Mouse (Mus musculus) embryonic fibroblast, embryonic 13.5 days (primary cell): ENCODE measurements around the gene Porcn.

Experiments
- CTCF ChIP-seq: IDR thresholded peaks from 2 replicates; pipeline ENCODE4 v1.5.1; 2011; ENCODE audit warnings: mild to moderate bottlenecking, control low read depth, low read length, moderate library complexity, borderline replicate concordance; ENCODE audit not compliant: insufficient read depth
- POLR2A ChIP-seq: IDR thresholded peaks from 2 replicates; pipeline ENCODE4 v1.6.1; 2011; ENCODE audit warnings: low read depth, mild to moderate bottlenecking, control low read depth, low read length, moderate library complexity

GRCm38 (mm10) chrX:8230272-8230671 lies 23.9 kb upstream of the Porcn start:
- TF ChIP-seq CTCF: no peak
- TF ChIP-seq POLR2A: no peak
